Mouse (Mus musculus) C2C12 (cell line): ENCODE data around the gene Gng7. TPM values are rescaled to one million over a fixed set of nuclear protein-coding genes. Genes with fewer than 3 reads are reported as not detected.
A peak's percentile ranks its signal among the peaks of the same experiment; 100 is the strongest.

Source experiments
- H3K27me3 ChIP-seq: one replicate; pipeline ENCODE4 v1.6.1; 2011; ENCODE audit not compliant: control insufficient read depth, insufficient read depth, insufficient read length
- H3K36me3 ChIP-seq: one replicate; pipeline ENCODE4 v1.6.1; 2011; ENCODE audit not compliant: control insufficient read depth, insufficient read depth
- H3K4me3 ChIP-seq: one replicate; pipeline ENCODE4 v1.5.1; 2011; ENCODE audit warnings: mild to moderate bottlenecking, control low read depth; ENCODE audit not compliant: poor library complexity, insufficient read depth, severe bottlenecking
- H3K79me2 ChIP-seq: one replicate; pipeline ENCODE4 v1.6.1; 2011; ENCODE audit not compliant: control insufficient read depth, insufficient read depth
- H3K79me3 ChIP-seq: one replicate; pipeline ENCODE4 v1.6.1; 2011; ENCODE audit warnings: low read depth, control low read depth
- H3ac ChIP-seq: one replicate; pipeline ENCODE3; 2011; ENCODE audit warnings: low read depth; ENCODE audit not compliant: control insufficient read depth, insufficient read length
- CEBPB ChIP-seq: IDR thresholded peaks from one replicate; pipeline ENCODE4 v1.6.1; 2011; ENCODE audit warnings: low read depth, mild to moderate bottlenecking, control low read depth, moderate library complexity
- CTCF ChIP-seq: IDR thresholded peaks from one replicate; pipeline ENCODE4 v1.5.1; 2011; ENCODE audit not compliant: control insufficient read depth, insufficient read depth, insufficient read length
- FOSL1 ChIP-seq: IDR thresholded peaks from one replicate; pipeline ENCODE4 v1.8.0; 2011; ENCODE audit warnings: mild to moderate bottlenecking, low read length; ENCODE audit not compliant: poor library complexity, insufficient read depth, severe bottlenecking
- MAX ChIP-seq: IDR thresholded peaks from one replicate; pipeline ENCODE4 v1.6.1; 2011; ENCODE audit warnings: mild to moderate bottlenecking, control low read depth
- MYOD1 ChIP-seq: IDR thresholded peaks from one replicate; pipeline ENCODE4 v1.6.1; 2011; ENCODE audit warnings: low read depth; ENCODE audit not compliant: control insufficient read depth, insufficient read length
- MYOG ChIP-seq: IDR thresholded peaks from one replicate; pipeline ENCODE4 v1.6.1; 2011; ENCODE audit not compliant: control insufficient read depth, insufficient read length; ENCODE audit errors: extremely low read depth
- USF1 ChIP-seq: IDR thresholded peaks from one replicate; pipeline ENCODE4 v1.6.1; 2011; ENCODE audit warnings: low read depth, mild to moderate bottlenecking, control low read depth, moderate library complexity
- polyA plus RNA-seq: library from polyadenylated mRNA; unstranded; fragments of >200 nt; fragmentation: generic; extraction: Trizol; gene quantifications from one replicate; pipeline ENCODE4 v1.2.1, GENCODE M21; 2012; ENCODE audit warnings: missing spikeins

The Gng7 gene
- polyA plus RNA-seq, 1 experiment: 0.25 TPM

GRCm38 (mm10) chr10:81007240-81007639 lies 7.5 kb downstream of the Gng7 start:
- H3K4me3 ChIP-seq: no peak overlapping the region
- no peak for TF ChIP-seq CEBPB
- no peak for TF ChIP-seq FOSL1
- TF ChIP-seq MYOG: no peak
- no peak for TF ChIP-seq CTCF
- TF ChIP-seq MYOD1: no peak
- TF ChIP-seq USF1: no peak
- no peak for TF ChIP-seq MAX
- H3K79me3 ChIP-seq: no peaks in the 10 kb centered on the region
- peaks cover 18% of the 10 kb centered on the region for H3K27me3 ChIP-seq
- H3ac ChIP-seq: no peak overlapping the region
- H3K36me3 ChIP-seq: no peaks in the 10 kb centered on the region
- no peaks in the 10 kb centered on the region for H3K79me2 ChIP-seq

GRCm38 (mm10) chr10:81006005-81006677 lies 8.6 kb downstream of the Gng7 start:
- Histone ChIP-seq H3ac (no peak overlapping the region), H3K79me2 (no peaks in the 10 kb centered on the region), H3K27me3 (peaks cover 26% of the 10 kb centered on the region), H3K79me3 (no peaks in the 10 kb centered on the region), H3K4me3 (no peak overlapping the region), H3K36me3 (no peaks in the 10 kb centered on the region)
- TF ChIP-seq FOSL1 (no peak), USF1 (no peak), MYOG (no peak), MAX (no peak), CEBPB (no peak), CTCF (no peak), MYOD1 (no peak)

DNA sequence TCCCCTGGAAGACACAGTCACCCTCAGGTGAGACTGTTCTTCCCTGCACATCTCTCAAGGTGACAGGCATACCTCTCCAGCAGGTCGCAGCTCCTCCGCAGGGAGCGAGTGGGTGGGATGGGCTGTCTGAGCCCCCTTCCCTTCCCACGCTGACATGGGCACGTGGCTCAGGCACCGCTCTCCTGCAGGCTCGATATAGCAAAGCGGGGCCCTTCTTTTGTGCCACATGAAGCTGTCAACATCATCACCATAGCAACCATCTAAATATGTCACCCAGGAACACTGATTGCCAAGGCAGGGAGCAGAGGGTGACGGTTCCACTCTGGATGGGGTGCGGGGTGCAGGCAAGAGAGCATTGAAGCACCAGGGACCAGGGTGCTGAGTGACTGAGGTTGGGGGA lies 13.6 kb downstream of the Gng7 start:
- TF ChIP-seq MYOG (no peak), MAX (no peak), MYOD1 (no peak), CEBPB (no peak), FOSL1 (no peak), CTCF (no peak), USF1 (no peak)

GRCm38 (mm10) chr10:81000197-81001062 lies 14.3 kb downstream of the Gng7 start:
- Histone ChIP-seq H3ac (no peak overlapping the region), H3K79me3 (no peaks in the 10 kb centered on the region), H3K79me2 (no peaks in the 10 kb centered on the region), H3K4me3 (no peak overlapping the region), H3K27me3 (peaks cover 26% of the 10 kb centered on the region), H3K36me3 (no peaks in the 10 kb centered on the region)
- TF ChIP-seq MYOD1 (no peak), CTCF (no peak), FOSL1 (no peak), USF1 (no peak), CEBPB (no peak), MAX (no peak)

More for the DNA sequence above, 13.6 kb downstream of the Gng7 start:
- no peaks in the 10 kb centered on the region for H3K79me2 ChIP-seq
- no peak overlapping the region for H3K4me3 ChIP-seq
- H3K27me3 ChIP-seq: peaks cover 26% of the 10 kb centered on the region
- H3K36me3 ChIP-seq: no peaks in the 10 kb centered on the region
- no peak overlapping the region for H3ac ChIP-seq
- H3K79me3 ChIP-seq: no peaks in the 10 kb centered on the region

DNA sequence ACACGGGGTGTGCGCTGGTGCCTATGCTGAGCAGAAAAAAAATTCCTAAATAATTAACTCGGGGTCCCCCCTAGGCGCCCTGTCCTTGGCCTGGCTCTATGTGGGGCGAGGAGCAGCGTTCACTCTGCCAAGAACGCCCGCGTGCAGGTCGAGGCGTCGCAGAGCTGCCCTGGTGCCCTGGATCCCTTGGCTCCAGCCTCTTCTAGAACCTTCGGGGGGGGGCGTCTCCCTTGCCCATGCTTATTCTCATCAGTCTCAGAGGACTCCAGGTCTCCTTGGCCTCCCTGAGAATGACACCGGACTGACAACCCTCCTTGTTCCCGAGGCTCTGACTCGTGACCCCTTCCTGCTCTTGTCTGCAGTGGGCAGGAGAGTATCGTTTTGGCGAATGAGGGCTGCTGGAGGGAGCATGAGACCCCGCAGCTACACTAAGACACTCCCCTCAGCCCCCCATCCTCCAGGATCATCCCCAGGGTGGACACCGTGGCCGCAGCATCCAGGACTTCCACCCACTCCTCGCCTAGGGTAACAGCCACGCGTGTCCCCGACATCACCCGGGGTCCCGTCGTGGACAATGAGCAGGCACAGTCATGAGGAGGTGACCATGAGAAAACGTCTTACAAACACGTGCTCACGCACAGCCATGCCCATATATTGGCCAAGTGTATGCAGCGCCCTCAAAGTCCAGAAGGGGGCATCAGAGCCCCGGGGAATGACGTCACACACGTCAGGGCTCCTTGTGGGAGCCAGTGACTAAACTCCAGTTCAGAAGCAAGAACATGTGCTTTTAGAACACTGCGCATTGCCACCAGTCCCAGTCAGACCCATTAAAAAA lies 15.2 kb downstream of the Gng7 start:
- Histone ChIP-seq H3K4me3 (no peak overlapping the region), H3K79me3 (no peaks in the 10 kb centered on the region), H3K79me2 (no peaks in the 10 kb centered on the region), H3ac (no peak overlapping the region), H3K36me3 (no peaks in the 10 kb centered on the region), H3K27me3 (peaks cover 25% of the 10 kb centered on the region)
- TF ChIP-seq USF1 (peak; percentile 57), CEBPB (no peak), CTCF (peak; percentile 76), FOSL1 (no peak), MAX (peak; percentile 95), MYOD1 (no peak)
